Mouse (Mus musculus) neural tube, embryonic 14.5 days (tissue): ENCODE data around the gene Phox2b. TPM values are rescaled to one million over a fixed set of nuclear protein-coding genes. Genes with fewer than 3 reads are reported as not detected.

ENCODE experiments used
- ATAC-seq: fragments of 200-750 bp; cut with Nextera tagmentation; 2 replicates; pipeline ENCODE4 v1.8.0; 2017; ENCODE audit warnings: low read depth, mild to moderate bottlenecking, moderate TSS enrichment, moderate library complexity
- H3K27ac ChIP-seq: fragments of 300-500 bp; sonication (generic); 2 replicates; pipeline ENCODE4 v1.5.1; 2014; ENCODE audit warnings: low read depth, mild to moderate bottlenecking, control low read depth, low read length, moderate library complexity, mixed read lengths
- H3K27me3 ChIP-seq: fragments of 300-500 bp; sonication (generic); 2 replicates; pipeline ENCODE4 v1.6.1; 2014; ENCODE audit warnings: low read length; ENCODE audit not compliant: control insufficient read depth, insufficient read depth
- H3K36me3 ChIP-seq: fragments of 300-500 bp; sonication (generic); 2 replicates; pipeline ENCODE4 v1.6.1; 2014; ENCODE audit warnings: low read length, mixed read lengths; ENCODE audit not compliant: control insufficient read depth, insufficient read depth
- H3K4me1 ChIP-seq: fragments of 300-500 bp; sonication (generic); 2 replicates; pipeline ENCODE4 v1.6.1; 2014; ENCODE audit warnings: low read length; ENCODE audit not compliant: control insufficient read depth, insufficient read depth
- H3K4me2 ChIP-seq: fragments of 300-500 bp; sonication (generic); 2 replicates; pipeline ENCODE4 v1.6.1; 2014; ENCODE audit warnings: mild to moderate bottlenecking, low read depth, low read length, control low read depth
- H3K4me3 ChIP-seq: fragments of 300-500 bp; sonication (generic); 2 replicates; pipeline ENCODE4 v1.5.1; 2014; ENCODE audit warnings: low read depth, low read length, control low read depth, mixed read lengths
- H3K9ac ChIP-seq: fragments of 300-500 bp; sonication (generic); replicated peaks from 2 replicates; pipeline ENCODE4 v1.6.1; 2014; ENCODE audit warnings: low read depth, mild to moderate bottlenecking, control low read depth, low read length, mixed read lengths
- H3K9me3 ChIP-seq: fragments of 300-500 bp; sonication (generic); 2 replicates; pipeline ENCODE4 v1.6.1; 2016; ENCODE audit warnings: low read length; ENCODE audit not compliant: control insufficient read depth
- WGBS: fragments of 180-500 bp; shearing (Covaris S2); extraction: QIAGEN DNeasy Blood & Tissue Kit; methylation state at CpG from one replicate; pipeline ENCODE4 v1.1.7; 2014; 5-methylcytosine and 5-hydroxymethylcytosine counted together
- microRNA-seq: library from miRNA; unstranded; fragments of <30 nt; microRNA quantifications from one replicate; pipeline ENCODE4, GENCODE M21; 2016
- polyA plus RNA-seq: library from polyadenylated mRNA; unstranded; fragments of >200 nt; fragmentation: Nextera tagmentation; extraction: Ambion mirVana; gene quantifications from 2 replicates; pipeline ENCODE4 v1.2.1, GENCODE M21; 2014

Phox2b gene
- polyA plus RNA-seq, 1 experiment from 2014 or later = 0.08 TPM

GRCm38 (mm10) chr5:67048003-67048402 is 51.1 kb downstream of the Phox2b start:
- peak; percentile 78 for ATAC-seq
- 15% methylated on average over 4 of the region's 4 CpGs for WGBS

More at GRCm38 (mm10) chr5:67048003-67048402, 51.1 kb downstream of the Phox2b start:
- Histone ChIP-seq H3K27me3 (no peaks in the 10 kb centered on the region), H3K9me3 (no peaks in the 10 kb centered on the region), H3K36me3 (0 out of 2 replicates have a peak, but pooled peaks cover 9% of the 10 kb centered on the region), H3K4me3 (no peak overlapping the region), H3K4me2 (no peak overlapping the region), H3K9ac (no peak overlapping the region), H3K4me1 (no peaks in the 10 kb centered on the region), H3K27ac (no peak overlapping the region)

Small RNA genes within 50 kb of the gene (microRNA-seq; reads per million reads assigned to microRNA genes)
- not detected for gene Gm23841

Other genes starting within 250 kb of the Phox2b start
- gene Tmem33, start 161.3 kb upstream of the Phox2b start, polyA plus RNA-seq = 66.0 and 76.9 TPM in 2 replicates
- gene Slc30a9, start 207.7 kb upstream of the Phox2b start, polyA plus RNA-seq = 200 and 215 TPM in 2 replicates